Mouse (Mus musculus) spleen, postnatal 4 days (tissue): ENCODE measurements around the gene Dctn1.
"Not testable (repeated sequence)": the region's sequence is repeated elsewhere in the genome, so short reads cannot be mapped to it uniquely, and the experiment has no call there.

Experiments used
- DNase-seq, 2 experiments: peaks; one replicate each; pipeline ENCODE4 v3.0.0; 2022; ENCODE audit warnings: low spot score in 2 of 2

Dctn1 gene

GRCm38 (mm10) chr6:83136291-83136880 is 29.3 kb upstream of the Dctn1 start:
- no peak for DNase-seq

GRCm38 (mm10) chr6:83136881-83137575 is 28.7 kb upstream of the Dctn1 start:
- peak in 1 of 2 experiments; percentile 71 for DNase-seq

- DNase-seq, result peak in 1 of 2 experiments; percentile 72
These were observed 28.2 kb upstream of the Dctn1 start for GRCm38 (mm10) chr6:83137576-83137950.

- DNase-seq, result no peak
These were observed 27.7 kb upstream of the Dctn1 start for GRCm38 (mm10) chr6:83138056-83138455.

- DNase-seq, result no peak
These were observed 25.7 kb upstream of the Dctn1 start for GRCm38 (mm10) chr6:83140044-83140443.

- no peak for DNase-seq
These were observed 24.1 kb upstream of the Dctn1 start for GRCm38 (mm10) chr6:83141636-83142035.

- DNase-seq, result no peak
These were observed 23.4 kb upstream of the Dctn1 start for GRCm38 (mm10) chr6:83142211-83142731.

- DNase-seq, result no peak
These were observed 22.8 kb upstream of the Dctn1 start for GRCm38 (mm10) chr6:83142886-83143285.

GRCm38 (mm10) chr6:83145209-83145608 is 20.5 kb upstream of the Dctn1 start:
- DNase-seq, result no peak

- DNase-seq, result no peak
These were observed 19.9 kb upstream of the Dctn1 start for GRCm38 (mm10) chr6:83145805-83146204.

GRCm38 (mm10) chr6:83147280-83147679 is 18.4 kb upstream of the Dctn1 start:
- DNase-seq, result no peak

- no peak for DNase-seq
These were observed 14.0 kb upstream of the Dctn1 start for GRCm38 (mm10) chr6:83151721-83152120.

- DNase-seq, result no peak
These were observed 12.7 kb upstream of the Dctn1 start for GRCm38 (mm10) chr6:83153038-83153437.

GRCm38 (mm10) chr6:83153485-83153884 is 12.2 kb upstream of the Dctn1 start:
- DNase-seq, result no peak

GRCm38 (mm10) chr6:83155552-83156238 is 10.0 kb upstream of the Dctn1 start:
- no peak for DNase-seq

GRCm38 (mm10) chr6:83156259-83156684 is 9.4 kb upstream of the Dctn1 start, which contains the start of the genes Wdr54 and 1700003E16Rik:
Wdr54 (minus strand) TSS chr6:83156397.
1700003E16Rik (plus strand) TSS chr6:83156404.
- DNase-seq, result peak; percentile 33 to 67

- not testable (repeated sequence) for DNase-seq
These were observed 6.3 kb upstream of the Dctn1 start for GRCm38 (mm10) chr6:83159456-83159855.

- no peak for DNase-seq
These were observed 4.3 kb upstream of the Dctn1 start for GRCm38 (mm10) chr6:83161442-83161841.

- DNase-seq, result peak in 1 of 2 experiments; percentile 67
These were observed 3.6 kb upstream of the Dctn1 start for GRCm38 (mm10) chr6:83161921-83162641.

- DNase-seq, result peak; percentile 50 to 82
These were observed 3.0 kb upstream of the Dctn1 start for GRCm38 (mm10) chr6:83162701-83163100.

- DNase-seq, result no peak
These were observed 604 bp upstream of the Dctn1 start for GRCm38 (mm10) chr6:83165026-83165606.
